Mouse (Mus musculus): ENCODE data around the gene Creb1. TPM values are rescaled to one million over a fixed set of nuclear protein-coding genes. Genes with fewer than 3 reads are reported as not detected.

Gene Creb1
- polyA plus RNA-seq, 1 experiment: 16.2 TPM

GRCm38 (mm10) chr1:64644513-64644912 is 112.1 kb downstream of the Creb1 start:
- WGBS: 88% methylated on average over 3 of the region's 3 CpGs
- DNase-seq: no peak
- TF ChIP-seq POLR2A (IDR thresholded peaks at IDR 0.05; ENCODE audit: borderline replicate concordance, insufficient read depth, low read length) (no peak), CTCF (IDR thresholded peaks at IDR 0.05; ENCODE audit: borderline replicate concordance, insufficient read depth, low read depth, low read length) (no peak)

GRCm38 (mm10) chr1:64649362-64650124 is 117.1 kb downstream of the Creb1 start:
- WGBS: 64% methylated on average over 11 of the region's 11 CpGs
- H3K27me3 ChIP-seq (ENCODE audit: control insufficient read depth, insufficient read depth, low read length): no peaks in the 10 kb centered on the region
- no peak overlapping the region for H3K27ac ChIP-seq (ENCODE audit: insufficient read depth, low read length)
- H3K4me3 ChIP-seq (replicated peaks; ENCODE audit: insufficient read depth, low read depth, low read length): no peak overlapping the region
- no peaks in the 10 kb centered on the region for H3K4me1 ChIP-seq (ENCODE audit: control insufficient read depth, insufficient read depth, low read length)
- no peak for TF ChIP-seq POLR2A (IDR thresholded peaks at IDR 0.05; ENCODE audit: borderline replicate concordance, insufficient read depth, low read length)
- no peak for TF ChIP-seq CTCF (IDR thresholded peaks at IDR 0.05; ENCODE audit: borderline replicate concordance, insufficient read depth, low read depth, low read length)
- DNase-seq: no peak

More at GRCm38 (mm10) chr1:64644513-64644912, 112.1 kb downstream of the Creb1 start:
- H3K27ac ChIP-seq (ENCODE audit: insufficient read depth, low read length): no peak overlapping the region
- no peaks in the 10 kb centered on the region for H3K27me3 ChIP-seq (ENCODE audit: control insufficient read depth, insufficient read depth, low read length)
- no peaks in the 10 kb centered on the region for H3K4me1 ChIP-seq (ENCODE audit: control insufficient read depth, insufficient read depth, low read length)
- H3K4me3 ChIP-seq (replicated peaks; ENCODE audit: insufficient read depth, low read depth, low read length): no peak overlapping the region

- Histone ChIP-seq H3K27me3 (ENCODE audit: control insufficient read depth, insufficient read depth, low read length) (no peaks in the 10 kb centered on the region), H3K4me1 (ENCODE audit: control insufficient read depth, insufficient read depth, low read length) (no peaks in the 10 kb centered on the region), H3K4me3 (replicated peaks; ENCODE audit: insufficient read depth, low read depth, low read length) (no peak overlapping the region), H3K27ac (ENCODE audit: insufficient read depth, low read length) (no peak overlapping the region)
- 96% methylated on average over 6 of the region's 6 CpGs for WGBS
- TF ChIP-seq CTCF (IDR thresholded peaks at IDR 0.05; ENCODE audit: borderline replicate concordance, insufficient read depth, low read depth, low read length) (no peak), POLR2A (IDR thresholded peaks at IDR 0.05; ENCODE audit: borderline replicate concordance, insufficient read depth, low read length) (no peak)
- no peak for DNase-seq
These were observed 121.3 kb downstream of the Creb1 start for GRCm38 (mm10) chr1:64653701-64654100.

Other genes with a start within 250 kb of the Creb1 start
- gene Mettl21a, start 84.6 kb downstream of the Creb1 start, polyA plus RNA-seq (2012; rRNA removed): 13.0 and 15.6 TPM in 2 replicates
- 17.4 and 19.1 TPM in 2 replicates for gene Ccnyl1, start 157.8 kb downstream of the Creb1 start, polyA plus RNA-seq (2012; rRNA removed)
- 0.98 and 1.0 TPM in 2 replicates for gene Fzd5, start 205.1 kb downstream of the Creb1 start, polyA plus RNA-seq (2012; rRNA removed)

All from cerebellum, adult 2 months (tissue).